Mouse (Mus musculus) kidney, postnatal 0 days (tissue): Measurements from ENCODE around the gene Cdrt4. TPM values are rescaled to one million over a fixed set of nuclear protein-coding genes. Genes with fewer than 3 reads are reported as not detected.

ENCODE experiments used
- ATAC-seq: fragments of 200-750 bp; cut with Nextera tagmentation; replicated peaks from 2 replicates; pipeline ENCODE4 v1.8.0; 2017; ENCODE audit warnings: low read depth, moderate number of reproducible peaks, moderate TSS enrichment, moderate library complexity; ENCODE audit not compliant: low FRiP score
- DNase-seq: peaks from one replicate; pipeline ENCODE4 v3.0.0-alpha.2; 2016; ENCODE audit warnings: low spot score
- H3K27ac ChIP-seq: fragments of 300-500 bp; sonication (generic); 2 replicates; pipeline ENCODE4 v1.5.1; 2014; ENCODE audit warnings: mild to moderate bottlenecking
- H3K27me3 ChIP-seq: fragments of 300-500 bp; sonication (generic); 2 replicates; pipeline ENCODE4 v1.6.1; 2014; ENCODE audit warnings: low read length, mixed read lengths; ENCODE audit not compliant: insufficient read depth
- H3K36me3 ChIP-seq: fragments of 300-500 bp; sonication (generic); 2 replicates; pipeline ENCODE4 v1.6.1; 2014; ENCODE audit warnings: low read length, mixed read lengths; ENCODE audit not compliant: insufficient read depth
- H3K4me1 ChIP-seq: fragments of 300-500 bp; sonication (generic); replicated peaks from 2 replicates; pipeline ENCODE4 v1.6.1; 2014; ENCODE audit warnings: antibody characterized with exemption, low read length, mixed read lengths; ENCODE audit not compliant: insufficient read depth
- H3K4me2 ChIP-seq: fragments of 300-500 bp; sonication (generic); 2 replicates; pipeline ENCODE4 v1.6.1; 2014; ENCODE audit warnings: mild to moderate bottlenecking, low read length, moderate library complexity, mixed read lengths
- H3K4me3 ChIP-seq: fragments of 300-500 bp; sonication (generic); replicated peaks from 2 replicates; pipeline ENCODE4 v1.5.1; 2014; ENCODE audit warnings: low read depth, low read length
- H3K9ac ChIP-seq: fragments of 300-500 bp; sonication (generic); 2 replicates; pipeline ENCODE4 v1.6.1; 2014; ENCODE audit warnings: low read depth, low read length
- H3K9me3 ChIP-seq: fragments of 300-500 bp; sonication (generic); replicated peaks from 2 replicates; pipeline ENCODE4 v1.6.1; 2016; ENCODE audit warnings: low read length, inconsistent platforms, mixed read lengths
- CTCF ChIP-seq: IDR thresholded peaks from 2 replicates; pipeline ENCODE4 v1.5.1; 2016; ENCODE audit warnings: antibody characterized with exemption, low read depth, mild to moderate bottlenecking, moderate library complexity
- WGBS: fragments of 180-500 bp; shearing (Covaris S2); extraction: QIAGEN DNeasy Blood & Tissue Kit; methylation state at CpG from one replicate; pipeline ENCODE4 v1.1.7; 2014; 5-methylcytosine and 5-hydroxymethylcytosine counted together
- polyA plus RNA-seq: library from polyadenylated mRNA; unstranded; fragments of >200 nt; fragmentation: Nextera tagmentation; extraction: Ambion mirVana; gene quantifications from 2 replicates; pipeline ENCODE4 v1.2.1, GENCODE M21; 2015

Cdrt4 gene
- polyA plus RNA-seq, 1 experiment from 2014 or later: 0.17 TPM

DNA sequence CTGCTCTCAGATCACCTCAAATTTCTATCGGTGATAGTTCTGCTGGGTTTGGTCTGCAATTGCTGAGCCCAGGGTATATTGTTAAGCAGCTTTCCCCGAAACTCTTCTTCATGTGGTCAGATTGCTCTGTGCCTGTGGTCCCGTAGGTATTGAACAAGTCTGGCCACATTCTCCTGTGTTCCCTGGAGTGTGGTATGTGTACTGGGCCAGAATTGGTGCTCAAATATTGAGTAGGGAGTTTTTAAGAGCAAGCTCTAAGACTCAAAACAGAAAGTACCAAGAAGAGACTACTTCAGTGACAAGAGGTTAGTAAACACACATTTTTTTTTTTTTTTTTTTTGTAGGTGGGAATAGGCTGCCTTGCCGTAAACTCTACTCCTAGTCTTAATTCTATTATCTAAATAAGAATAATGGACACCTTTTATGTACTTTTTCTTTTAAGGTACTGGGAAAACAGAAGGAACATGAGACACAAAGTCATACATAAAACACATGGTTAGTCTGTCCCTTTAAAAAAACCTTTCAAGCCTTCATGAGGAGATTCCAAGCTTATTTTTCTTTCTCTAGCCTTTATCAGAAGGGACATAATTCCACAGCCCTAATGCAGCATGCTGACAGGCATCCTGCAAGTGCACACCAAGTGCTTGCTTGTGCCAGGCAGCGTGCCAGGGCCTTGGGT lies 46.2 kb downstream of the Cdrt4 start:
- Histone ChIP-seq H3K9me3 (no peaks in the 10 kb centered on the region), H3K27ac (no peak overlapping the region), H3K27me3 (no peaks in the 10 kb centered on the region), H3K4me1 (peaks cover 9% of the 10 kb centered on the region; the same call in 1 of the 2 replicates), H3K9ac (no peak overlapping the region), H3K4me2 (no peak overlapping the region), H3K4me3 (no peak overlapping the region), H3K36me3 (no peaks in the 10 kb centered on the region)
- DNase-seq (peak; percentile 71), ATAC-seq (no peak)
- no peak for TF ChIP-seq CTCF
- WGBS: 67% methylated on average over 5 of the region's 5 CpGs

DNA sequence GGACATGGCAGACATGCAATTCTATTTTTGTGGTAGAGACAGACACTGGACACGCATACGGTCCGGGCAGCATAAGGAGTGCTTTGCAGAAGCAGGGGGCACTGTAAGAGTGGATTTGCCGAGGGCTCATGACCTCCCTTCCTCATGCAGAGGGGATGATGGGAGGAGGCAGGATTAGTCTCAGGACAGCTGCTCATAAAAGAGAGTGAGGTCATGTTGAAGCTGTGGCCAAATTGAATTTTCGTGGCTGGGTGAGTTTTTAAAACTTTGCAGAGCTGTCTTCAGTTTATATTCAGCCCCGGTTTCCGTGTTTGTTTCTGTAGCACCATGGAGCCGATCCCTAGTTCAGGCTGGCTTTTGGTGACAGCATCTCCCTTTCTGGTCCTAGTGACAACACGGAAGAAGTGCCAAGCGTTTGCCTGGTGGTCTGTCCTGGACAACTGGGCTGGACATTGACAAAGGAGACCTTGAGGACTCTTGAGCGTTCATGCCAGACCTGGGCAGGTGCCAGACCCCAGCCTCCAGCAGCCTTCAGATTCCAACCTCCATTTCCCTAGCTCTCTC lies 46.8 kb downstream of the Cdrt4 start:
- WGBS: 12% methylated on average over 11 of the region's 11 CpGs

GRCm38 (mm10) chr11:63000126-63000525 lies 49.1 kb downstream of the Cdrt4 start:
- no peaks in the 10 kb centered on the region for H3K9me3 ChIP-seq
- ATAC-seq: no peak

More for the DNA sequence above, 46.8 kb downstream of the Cdrt4 start:
- Histone ChIP-seq H3K9me3 (no peaks in the 10 kb centered on the region), H3K4me1 (peaks cover 9% of the 10 kb centered on the region; the same call in 1 of the 2 replicates), H3K4me3 (no peak overlapping the region), H3K36me3 (no peaks in the 10 kb centered on the region), H3K27ac (peak overlapping the region; percentile 70), H3K9ac (no peak overlapping the region), H3K4me2 (no peak overlapping the region), H3K27me3 (no peaks in the 10 kb centered on the region)
- TF ChIP-seq CTCF: peak; percentile 22; the same call in 1 of the 2 replicates
- DNase-seq (peak; percentile 85), ATAC-seq (no peak)

GRCm38 (mm10) chr11:63004617-63005016 lies 53.6 kb downstream of the Cdrt4 start:
- no peak overlapping the region for H3K9ac ChIP-seq
- H3K27me3 ChIP-seq: no peaks in the 10 kb centered on the region
- no peaks in the 10 kb centered on the region for H3K4me1 ChIP-seq
- H3K27ac ChIP-seq: no peak overlapping the region
- TF ChIP-seq CTCF: no peak
- ATAC-seq (no peak), DNase-seq (peak; percentile 56)
- no peak overlapping the region for H3K4me2 ChIP-seq
- no peak overlapping the region for H3K4me3 ChIP-seq
- 19% methylated on average over 6 of the region's 6 CpGs for WGBS
- H3K36me3 ChIP-seq: no peaks in the 10 kb centered on the region
- no peaks in the 10 kb centered on the region for H3K9me3 ChIP-seq

More at GRCm38 (mm10) chr11:63000126-63000525, 49.1 kb downstream of the Cdrt4 start:
- TF ChIP-seq CTCF: no peak
- H3K27ac ChIP-seq: no peak overlapping the region
- WGBS: 91% methylated on average over 8 of the region's 8 CpGs
- no peak for DNase-seq
- no peak overlapping the region for H3K9ac ChIP-seq
- H3K4me3 ChIP-seq: no peak overlapping the region
- H3K36me3 ChIP-seq: no peaks in the 10 kb centered on the region
- no peaks in the 10 kb centered on the region for H3K27me3 ChIP-seq
- no peak overlapping the region for H3K4me2 ChIP-seq
- peaks cover 9% of the 10 kb centered on the region; the same call in 1 of the 2 replicates for H3K4me1 ChIP-seq

- Histone ChIP-seq H3K4me1 (no peaks in the 10 kb centered on the region; the same call in 1 of the 2 replicates), H3K4me3 (no peak overlapping the region), H3K4me2 (no peak overlapping the region), H3K9ac (no peak overlapping the region), H3K27me3 (no peaks in the 10 kb centered on the region), H3K36me3 (no peaks in the 10 kb centered on the region), H3K27ac (no peak overlapping the region), H3K9me3 (no peaks in the 10 kb centered on the region)
- no peak for ATAC-seq
- WGBS: 90% methylated on average over 5 of the region's 5 CpGs
- DNase-seq: no peak
- TF ChIP-seq CTCF: no peak
These were observed 56.4 kb downstream of the Cdrt4 start for GRCm38 (mm10) chr11:63007376-63007775.

DNA sequence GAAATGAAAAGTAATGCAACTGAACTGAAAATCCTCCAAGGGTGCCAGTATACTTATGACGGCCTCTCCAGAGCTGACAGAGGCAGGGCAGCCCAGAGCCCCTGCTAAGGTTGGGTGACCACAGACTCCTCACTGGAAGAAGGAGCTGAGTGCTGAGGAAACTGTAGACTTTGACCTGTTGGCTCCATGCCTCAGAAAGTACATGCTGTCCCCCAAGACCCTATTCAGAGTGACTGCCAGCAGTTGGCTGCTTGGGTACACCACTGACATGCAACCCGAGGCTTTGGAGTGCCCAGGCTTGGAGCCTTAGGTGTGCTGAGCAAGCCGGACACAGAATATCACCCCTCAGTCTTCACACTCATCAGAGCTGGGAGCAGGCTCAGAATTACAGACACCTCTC lies 57.0 kb downstream of the Cdrt4 start:
- H3K27ac ChIP-seq: no peak overlapping the region
- no peaks in the 10 kb centered on the region for H3K9me3 ChIP-seq
- 63% methylated on average over 3 of the region's 3 CpGs for WGBS
- H3K9ac ChIP-seq: no peak overlapping the region
- no peaks in the 10 kb centered on the region; the same call in 1 of the 2 replicates for H3K4me1 ChIP-seq
- H3K4me3 ChIP-seq: no peak overlapping the region
- H3K4me2 ChIP-seq: no peak overlapping the region
- H3K27me3 ChIP-seq: no peaks in the 10 kb centered on the region
- DNase-seq: no peak
- no peak for TF ChIP-seq CTCF
- no peak for ATAC-seq
- no peaks in the 10 kb centered on the region for H3K36me3 ChIP-seq
